In genomic region chr13:9929978-9930377, GRCm38 (mm10) we compare ENCODE assay signal across 8 mouse cellular contexts.
DNase-seq lines count a peak whose midpoint lies in the region; ATAC-seq and TF ChIP-seq lines count a peak whose summit lies in the region.

No protein-coding gene starts in this region.

- no peak for TF ChIP-seq POLR2A in liver, adult 2 months (IDR thresholded peaks at IDR 0.05; ENCODE audit: extremely low read depth, insufficient read depth, low read length)

- no peak overlapping the region for H3K4me2 ChIP-seq in liver, embryonic 12.5 days

- H3K9me3 ChIP-seq in liver, embryonic 12.5 days (replicated peaks): no peaks in the 10 kb centered on the region
- no peaks in the 10 kb centered on the region for H3K9me3 ChIP-seq in forebrain, embryonic 10.5 days

- no peaks in the 10 kb centered on the region for H3K36me3 ChIP-seq in liver, adult 2 months (ENCODE audit: control insufficient read depth, insufficient read depth, low read length)
- H3K36me3 ChIP-seq in liver, embryonic 12.5 days: no peaks in the 10 kb centered on the region
- H3K36me3 ChIP-seq in forebrain, embryonic 10.5 days (replicated peaks): no peaks in the 10 kb centered on the region

- no peak overlapping the region for H3K27ac ChIP-seq in liver, adult 2 months (replicated peaks; ENCODE audit: insufficient read depth, low read depth, low read length)
- no peak overlapping the region for H3K27ac ChIP-seq in liver, embryonic 12.5 days
- 0 out of 2 replicates have a peak overlapping the region, but pooled peaks have one; percentile 9 for H3K27ac ChIP-seq in forebrain, embryonic 10.5 days

- peak; percentile 42 for DNase-seq in liver, adult 2 months (ENCODE audit: extremely low read depth, low read depth, low spot score)
- DNase-seq in forebrain, embryonic 10.5 days (ENCODE audit: extremely low spot score, low spot score): peak; percentile 31
- DNase-seq in left cerebral cortex, postnatal 25 days (ENCODE audit: low spot score in 2 of 2): peak; percentile 30 to 62
- DNase-seq in retina, embryonic 14.5 days (ENCODE audit: low spot score): peak; percentile 54
- no peak for DNase-seq in kidney, adult 8-10 months
- no peak for DNase-seq in yolk sac, embryonic 10.5 days (ENCODE audit: low spot score)
- DNase-seq in cerebellum, adult 9-10 months: no peak

- H3K4me3 ChIP-seq in liver, adult 2 months (ENCODE audit: insufficient read depth, low read depth, low read length): no peak overlapping the region
- H3K4me3 ChIP-seq in liver, embryonic 12.5 days: no peak overlapping the region
- H3K4me3 ChIP-seq in forebrain, embryonic 10.5 days: no peak overlapping the region

- H3K9ac ChIP-seq in liver, adult 2 months (ENCODE audit: low read depth, low read length): no peak overlapping the region
- no peak overlapping the region for H3K9ac ChIP-seq in liver, embryonic 12.5 days

- H3K4me1 ChIP-seq in liver, adult 2 months (ENCODE audit: control insufficient read depth, insufficient read depth, low read length): peaks cover 2% of the 10 kb centered on the region; the same call in 1 of the 2 replicates
- no peaks in the 10 kb centered on the region for H3K4me1 ChIP-seq in liver, embryonic 12.5 days
- peaks cover 14% of the 10 kb centered on the region for H3K4me1 ChIP-seq in forebrain, embryonic 10.5 days

- no peak for ATAC-seq in liver, embryonic 12.5 days

- no peak for TF ChIP-seq CTCF in liver, adult 2 months (IDR thresholded peaks at IDR 0.05; ENCODE audit: low read depth, low read length)

- intact Hi-C loops in left cerebral cortex, postnatal 25 days (cut with DNase I): no loop called here

- no peaks in the 10 kb centered on the region for H3K79me2 ChIP-seq in liver, adult 2 months (ENCODE audit: control insufficient read depth, insufficient read depth, low read length)

- 67% methylated on average over 2 of the region's 2 CpGs for WGBS in liver, adult 2 months
- WGBS in liver, embryonic 12.5 days (ENCODE audit: insufficient replicate concordance): 51% methylated on average over 2 of the region's 2 CpGs
- 51% methylated on average over 2 of the region's 2 CpGs for WGBS in forebrain, embryonic 10.5 days

- no peaks in the 10 kb centered on the region for H3K27me3 ChIP-seq in liver, adult 2 months (ENCODE audit: control insufficient read depth, insufficient read depth, low read length)
- H3K27me3 ChIP-seq in liver, embryonic 12.5 days (replicated peaks): no peaks in the 10 kb centered on the region
- no peaks in the 10 kb centered on the region for H3K27me3 ChIP-seq in forebrain, embryonic 10.5 days (ENCODE audit: poor library complexity, severe bottlenecking)

Comparison
In these comparisons a context has a peak if more than half of its experiments do, and no peak if none do; other contexts are left out.
1. DNase-seq: peak in liver, adult 2 months (single experiment), forebrain, embryonic 10.5 days (single experiment), left cerebral cortex, postnatal 25 days (2 of 2) and retina, embryonic 14.5 days (single experiment); none in kidney, adult 8-10 months (0 of 2), yolk sac, embryonic 10.5 days (single experiment) and cerebellum, adult 9-10 months (single experiment).